Mouse (Mus musculus) erythroblast, adult 5-6 weeks (primary cell): ENCODE measurements around the gene Hspb8. TPM values are rescaled to one million over a fixed set of nuclear protein-coding genes. Genes with fewer than 3 reads are reported as not detected.
"Not testable (repeated sequence)": the region's sequence is repeated elsewhere in the genome, so short reads cannot be mapped to it uniquely, and the experiment has no call there.

Experiments used
- ATAC-seq: replicated peaks from 2 replicates; pipeline ENCODE4 v1.8.0; 2016; ENCODE audit warnings: moderate number of reproducible peaks, mild to moderate bottlenecking, moderate TSS enrichment, inconsistent platforms; ENCODE audit not compliant: poor library complexity, low FRiP score, severe bottlenecking
- total RNA-seq, 2 experiments: library from RNA; stranded (forward) in 1 of 2; stranded (reverse) in 1 of 2; fragments of 150-400 nt in 1 of 2; fragments of 200-764, 138-1000 nt in 1 of 2; gene quantifications; 2 replicates each; pipeline versions ENCODE4 v1.2.3 to v1.2.4; 2015 to 2017; ENCODE audit warnings: low replicate concordance in 2 of 2

Hspb8 gene
- total RNA-seq, 2 experiments from 2014 or later = not detected

DNA sequence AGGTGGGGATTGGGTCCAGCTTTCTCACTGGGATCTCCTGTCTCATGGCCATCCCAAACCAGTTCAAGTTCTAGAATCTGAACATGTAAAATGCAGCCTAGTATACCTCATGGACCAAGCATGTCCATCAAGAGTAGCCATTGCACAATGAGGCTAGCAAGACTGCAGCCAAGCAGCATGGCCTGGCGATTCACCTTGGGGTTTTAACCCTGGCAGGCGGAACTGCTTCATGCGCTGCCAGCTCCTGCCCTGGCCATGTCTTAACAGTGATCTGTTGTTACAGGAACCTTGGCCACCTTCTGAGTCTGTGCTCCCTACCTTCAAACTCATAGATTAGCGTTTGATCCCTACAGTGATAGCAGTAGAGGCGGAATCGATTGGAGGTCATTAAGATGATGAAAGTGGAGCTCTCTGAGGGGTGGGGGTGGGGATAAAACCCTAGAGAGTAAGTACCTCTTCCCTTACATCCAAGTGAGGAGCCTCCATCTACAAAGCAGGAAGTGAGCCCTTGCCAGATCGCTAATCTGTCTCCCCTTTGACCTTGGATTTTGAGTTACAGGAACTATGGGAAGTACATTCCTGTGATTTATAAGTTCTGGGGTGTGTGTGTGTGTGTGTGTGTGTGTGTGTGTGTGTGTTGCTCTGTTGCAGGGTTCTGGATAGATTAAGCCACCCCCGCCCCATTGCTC is 22.5 kb downstream of the Hspb8 start:
- ATAC-seq = no peak

DNA sequence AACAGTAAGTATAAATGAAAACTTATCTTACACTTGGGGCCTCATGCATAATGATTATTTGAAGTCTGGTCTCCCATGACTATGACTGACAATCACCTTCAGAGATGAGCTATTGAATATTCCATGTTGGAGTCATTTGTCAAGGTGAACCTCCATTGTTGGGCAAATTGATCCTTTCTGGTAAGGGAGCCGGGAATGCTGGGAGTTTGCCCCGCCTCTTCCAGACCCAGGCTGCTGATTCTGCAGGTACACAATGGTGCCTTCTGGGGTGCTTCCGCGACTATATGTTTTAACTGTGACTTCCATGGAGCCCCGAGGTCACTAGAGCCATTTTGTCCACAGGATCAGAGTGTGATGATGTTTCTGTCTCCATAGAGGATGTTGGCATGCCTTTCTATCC is 26.6 kb downstream of the Hspb8 start:
- no peak for ATAC-seq

DNA sequence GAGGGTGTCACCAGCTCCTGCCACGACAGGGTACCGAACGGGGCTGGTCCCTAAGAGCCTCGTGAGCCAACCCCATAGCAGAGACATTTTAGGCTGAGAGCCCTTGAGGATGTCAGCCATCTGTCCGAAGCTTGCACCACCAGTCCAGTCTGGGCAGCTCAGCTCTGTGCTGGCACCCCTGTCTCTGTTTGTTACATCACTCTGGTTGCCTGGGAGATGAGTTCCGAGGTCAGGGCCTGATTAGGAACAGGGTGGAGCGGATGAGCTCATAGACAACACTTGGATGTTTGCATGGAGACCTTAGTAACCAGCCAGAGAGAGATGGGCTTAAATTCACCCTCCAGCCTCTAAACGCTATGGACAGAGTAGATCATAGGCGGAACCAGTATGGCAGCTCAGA is 30.1 kb downstream of the Hspb8 start:
- no peak for ATAC-seq

DNA sequence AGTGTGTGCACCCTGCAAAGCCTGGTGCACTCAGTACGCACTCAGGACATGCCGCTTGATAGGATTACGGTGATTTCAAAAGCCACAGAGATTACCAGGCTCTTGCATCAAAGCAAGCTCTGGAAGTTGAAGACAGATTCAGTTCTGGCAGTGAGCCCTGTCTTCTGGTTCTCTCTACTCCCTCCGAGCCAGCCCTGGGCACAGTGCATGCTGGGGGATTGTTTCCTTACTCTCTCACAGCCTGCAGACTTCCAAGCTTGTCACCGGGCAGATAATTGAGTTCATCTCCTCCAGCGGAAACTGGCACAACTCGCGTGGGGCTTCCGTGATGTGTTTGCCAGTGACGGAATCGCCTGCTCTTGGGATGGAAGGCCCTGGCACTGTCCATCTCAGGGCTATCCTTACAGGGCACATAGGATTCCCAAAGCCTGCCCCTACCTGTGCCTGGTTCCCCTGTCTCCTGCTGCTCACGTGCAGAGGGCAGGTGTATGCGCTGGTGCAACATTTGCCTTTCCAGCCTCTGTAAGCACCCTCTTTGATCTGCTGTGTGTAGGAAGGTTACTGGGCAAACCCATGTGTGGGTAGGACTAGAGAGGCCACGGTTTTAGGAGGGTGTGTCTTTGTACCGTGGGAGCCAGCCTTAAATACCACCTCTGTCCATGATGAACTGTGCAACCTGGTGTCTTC is 32.7 kb downstream of the Hspb8 start:
- ATAC-seq = no peak

DNA sequence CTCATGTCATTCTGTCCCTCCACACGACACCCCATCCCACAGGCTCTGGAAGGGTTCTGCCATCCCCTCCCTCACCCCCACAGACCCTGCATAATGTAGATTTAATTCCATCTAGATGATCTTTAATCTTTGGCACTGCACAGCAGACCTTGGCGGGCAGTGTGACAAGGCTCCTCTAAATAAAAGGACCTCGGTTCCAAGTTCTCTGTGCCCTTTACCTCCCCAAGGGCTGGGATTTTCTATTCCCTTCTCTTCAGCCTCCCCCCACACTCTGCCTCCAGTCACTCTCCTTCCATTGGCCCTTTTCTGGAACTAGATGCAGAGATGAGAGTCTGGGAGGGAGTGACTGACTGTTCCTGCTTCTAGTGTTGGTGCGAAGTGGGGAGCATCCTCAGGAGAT is 33.3 kb downstream of the Hspb8 start:
- ATAC-seq = no peak

DNA sequence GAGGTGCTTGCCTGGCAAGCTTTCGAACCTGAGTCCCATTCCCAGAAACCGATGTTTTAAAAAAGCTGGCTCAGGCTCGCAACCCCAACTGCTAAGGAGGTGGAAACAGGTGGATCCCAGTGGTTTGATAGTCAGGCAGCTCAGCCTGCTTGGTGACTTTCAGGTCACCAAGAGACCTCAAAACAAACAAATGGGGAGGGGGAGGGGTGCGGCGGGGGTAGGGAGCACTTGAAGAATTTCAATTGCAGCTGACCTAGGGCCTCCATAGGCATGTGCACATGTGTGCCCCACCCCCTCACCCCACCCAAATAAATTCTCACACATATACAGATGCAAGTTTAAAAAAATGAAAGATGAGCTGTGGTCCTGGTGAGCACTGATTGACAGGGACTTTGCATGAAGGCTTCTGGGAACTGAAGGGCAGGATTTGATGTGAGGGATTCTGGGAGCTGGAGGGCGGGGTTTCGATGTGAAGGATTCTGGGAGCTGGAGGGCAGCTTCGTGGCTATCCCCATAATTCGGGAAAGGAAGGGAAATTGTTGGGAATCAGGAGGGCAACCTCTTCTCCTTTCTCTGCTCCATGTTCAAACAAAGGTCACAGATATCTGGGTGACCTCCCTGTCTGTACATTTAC is 35.2 kb downstream of the Hspb8 start:
- no peak for ATAC-seq

DNA sequence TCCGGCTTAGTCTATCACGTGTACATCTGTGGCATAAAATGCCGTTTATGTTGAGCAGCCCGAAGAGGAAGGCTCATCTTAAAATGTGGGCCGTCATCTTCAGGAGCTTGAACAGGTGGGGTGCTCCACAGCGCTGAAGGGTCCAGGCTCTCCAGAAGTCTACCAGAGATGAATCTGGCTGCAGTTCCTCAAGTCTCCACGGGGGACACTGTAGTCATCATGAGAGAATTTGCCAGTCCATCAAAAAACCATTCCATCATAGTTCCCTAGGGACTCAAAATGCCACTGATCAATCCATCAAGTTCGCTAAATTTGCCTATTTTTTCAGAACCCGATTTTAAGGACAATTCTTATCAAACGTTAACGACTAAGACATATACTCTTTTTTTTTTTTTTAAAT is 36.6 kb downstream of the Hspb8 start:
- ATAC-seq = no peak

DNA sequence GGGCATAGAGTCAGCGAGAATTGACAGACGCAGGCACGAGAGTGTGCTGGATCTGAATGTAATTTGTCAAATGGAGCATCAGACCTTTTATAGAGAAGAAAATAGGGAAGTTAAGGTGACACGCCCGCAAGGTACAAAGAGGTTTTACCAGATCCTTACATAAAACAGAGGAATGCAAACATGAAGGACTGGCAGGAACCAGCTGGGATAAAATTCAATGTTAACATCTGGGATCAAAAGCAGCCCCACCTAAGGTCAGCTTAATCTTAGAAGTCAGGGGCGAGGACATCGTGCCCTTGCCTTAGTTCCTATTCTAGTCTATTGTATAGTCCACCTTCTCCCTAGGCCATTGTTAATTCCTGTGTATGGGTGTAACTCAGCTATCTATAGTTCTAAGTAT is 40.0 kb downstream of the Hspb8 start:
- ATAC-seq = not testable (repeated sequence)

DNA sequence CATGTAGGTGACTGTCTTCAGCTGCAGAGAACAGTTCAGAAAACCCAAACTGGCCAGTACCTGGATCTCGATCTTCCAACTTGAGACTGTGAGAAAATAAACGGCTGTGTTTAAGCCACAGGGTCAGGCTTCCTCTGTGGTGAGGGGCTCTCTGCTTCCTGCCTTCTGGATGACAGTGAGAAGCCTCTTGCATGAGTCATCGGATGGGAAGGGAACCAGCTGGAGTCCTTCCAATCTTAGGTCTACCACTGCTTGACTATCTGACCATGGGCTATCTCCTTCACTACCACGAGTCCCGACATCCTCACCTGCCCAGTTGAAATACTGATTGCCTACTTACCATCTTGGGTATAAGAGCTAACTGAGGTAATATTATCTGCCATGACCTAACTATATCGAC is 40.9 kb downstream of the Hspb8 start:
- no peak for ATAC-seq

DNA sequence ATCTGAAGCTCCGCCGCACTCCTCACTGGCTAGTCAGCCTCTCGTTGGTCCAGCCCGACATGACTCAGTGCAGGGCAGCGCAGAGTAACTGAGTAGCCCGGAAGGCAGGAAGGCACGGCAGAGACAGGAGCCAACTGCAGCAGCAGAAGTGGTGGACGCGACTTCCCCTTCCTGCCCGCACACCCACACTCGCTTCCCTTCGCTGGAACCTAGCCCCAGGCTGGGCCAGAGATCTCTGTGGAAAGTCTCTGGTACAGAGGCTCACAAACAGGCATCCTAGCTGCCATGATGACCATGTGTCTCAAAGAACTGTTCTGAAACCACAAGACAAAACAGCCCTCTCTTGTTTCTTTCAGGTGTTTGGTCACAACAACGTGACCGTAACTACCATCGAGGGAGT is 41.4 kb downstream of the Hspb8 start:
- ATAC-seq = no peak

DNA sequence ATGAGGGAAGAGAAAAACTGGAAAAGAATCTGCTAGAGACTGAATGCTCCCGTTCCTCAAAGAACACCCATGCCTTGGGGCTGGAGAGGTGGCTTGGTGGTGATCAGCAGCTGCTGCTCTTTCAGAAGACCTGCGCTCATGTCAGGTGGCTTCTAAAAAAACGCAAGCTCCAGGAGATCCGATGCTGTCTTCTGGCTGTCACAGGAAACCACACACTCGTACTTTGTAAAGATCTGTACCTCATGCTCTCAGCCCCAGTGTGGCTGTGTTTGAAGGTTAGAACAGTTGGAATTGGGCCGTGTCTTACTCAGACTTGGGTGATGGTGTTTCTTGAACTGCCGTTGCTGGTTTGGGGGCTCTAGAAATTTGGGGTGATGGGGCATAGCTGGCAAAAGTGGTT is 42.3 kb downstream of the Hspb8 start:
- ATAC-seq = no peak

DNA sequence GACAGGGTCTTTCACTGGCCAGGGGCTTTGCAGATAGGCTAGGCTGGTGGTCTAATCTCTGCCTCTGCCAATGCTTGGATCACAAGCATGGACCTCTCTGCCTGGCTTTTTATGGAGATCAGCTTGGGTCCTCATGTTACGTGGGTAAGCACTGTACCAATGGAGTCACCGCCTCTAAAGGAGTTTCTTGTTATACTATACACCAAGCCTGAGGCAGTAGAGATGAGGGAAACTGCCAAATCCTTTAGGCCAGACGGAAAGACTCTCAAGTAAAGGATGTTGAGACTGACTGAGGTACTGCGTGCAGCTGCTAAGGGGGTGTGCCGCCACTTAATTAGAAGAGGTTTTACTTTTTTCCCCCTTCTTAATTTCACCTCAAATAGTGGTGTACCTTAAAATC is 43.8 kb downstream of the Hspb8 start:
- ATAC-seq = no peak

DNA sequence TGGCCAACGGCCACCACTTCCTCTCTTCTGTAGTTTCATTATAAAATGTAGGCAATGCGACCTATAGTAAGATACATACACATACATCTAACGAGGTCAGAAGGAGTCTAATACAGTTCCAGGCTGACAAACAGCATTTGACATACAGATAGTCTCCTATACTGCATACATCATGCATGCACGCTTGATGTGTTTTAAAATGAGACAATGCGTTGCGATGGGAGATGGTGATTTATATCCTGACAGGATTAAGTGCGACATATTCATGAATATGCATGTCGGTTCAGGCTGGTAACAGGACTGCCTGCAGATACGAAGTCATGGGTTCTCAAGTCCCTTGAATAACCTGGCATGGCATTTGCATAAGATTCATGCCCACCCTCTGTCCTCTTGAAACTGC is 54.7 kb downstream of the Hspb8 start:
- ATAC-seq = no peak

DNA sequence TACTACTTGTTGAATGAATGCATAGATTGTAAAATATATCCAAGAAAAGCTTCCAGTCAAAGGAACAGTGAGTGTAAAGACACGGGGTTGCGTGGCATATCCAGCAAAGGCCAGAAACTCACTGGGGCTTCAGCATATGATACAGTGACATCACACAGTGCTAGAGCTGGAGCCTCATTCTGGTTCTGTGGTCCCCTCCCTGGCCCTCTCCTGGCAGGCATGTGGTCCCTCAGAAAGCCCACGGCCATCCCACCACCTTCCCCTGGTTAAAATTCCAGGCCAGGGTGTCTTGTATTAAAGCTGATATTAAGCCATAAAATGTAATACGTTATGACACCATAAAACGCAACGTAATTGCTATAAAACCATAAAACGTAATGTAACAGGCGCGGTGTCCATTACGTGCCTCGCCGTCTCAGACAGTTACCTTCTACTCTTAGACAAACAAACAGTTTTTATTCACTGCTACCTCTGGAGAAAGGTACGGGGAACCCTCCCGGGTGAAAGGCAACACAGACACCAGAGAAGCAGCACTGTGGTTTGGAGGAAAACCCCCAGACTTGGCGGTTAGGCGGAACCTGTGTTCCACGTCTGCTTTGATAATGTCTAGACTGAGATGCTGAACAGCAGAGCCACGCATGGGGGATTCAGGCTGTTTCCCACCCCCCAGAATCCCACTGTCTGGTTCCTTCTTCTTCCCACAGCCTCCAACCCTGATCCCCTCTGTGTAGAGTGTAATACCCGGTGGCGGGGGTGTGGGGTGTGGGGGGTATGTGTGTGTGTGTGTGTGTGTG is 55.6 kb downstream of the Hspb8 start:
- no peak for ATAC-seq

DNA sequence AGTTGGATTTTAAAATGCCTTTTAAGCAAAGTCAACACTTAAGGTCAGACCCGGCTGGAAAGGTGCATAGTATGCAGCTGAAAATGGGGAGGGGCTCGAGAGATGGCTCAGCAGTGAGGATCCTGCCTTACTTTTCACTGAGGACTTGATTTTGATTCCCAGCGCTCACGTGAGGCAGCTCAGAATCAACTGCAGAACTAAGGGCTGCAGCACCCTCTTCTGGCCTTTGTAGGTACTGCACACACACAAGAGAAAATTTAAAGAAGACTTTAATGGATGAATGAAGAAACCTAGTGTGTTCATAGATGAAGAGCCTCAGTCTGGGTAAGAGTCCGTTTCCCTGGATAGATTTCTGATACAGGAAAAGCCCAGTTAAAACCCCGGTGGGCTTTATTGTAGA is 61.3 kb downstream of the Hspb8 start:
- ATAC-seq = no peak

DNA sequence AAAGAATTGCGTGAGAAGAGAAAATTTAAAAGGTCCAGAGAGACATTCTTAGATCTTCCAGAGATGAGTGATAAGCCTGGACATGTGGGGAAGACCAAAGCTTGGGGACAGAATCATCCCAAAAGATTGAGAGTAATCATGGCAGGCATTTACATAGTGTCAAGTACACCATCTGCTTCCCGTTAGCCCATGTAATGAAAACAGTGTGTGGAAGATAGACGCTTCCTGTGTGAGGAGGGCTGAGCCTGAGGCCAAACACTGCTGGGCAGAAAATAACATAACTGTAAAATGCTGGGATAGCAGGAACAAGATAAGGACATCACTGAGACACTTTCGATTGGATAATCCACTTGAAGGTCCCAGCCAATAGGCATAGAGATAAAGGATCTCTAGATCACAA is 61.9 kb downstream of the Hspb8 start:
- no peak for ATAC-seq

Other genes with a start within 250 kb of the Hspb8 start
- gene Ccdc60, start 133.9 kb downstream of the Hspb8 start, total RNA-seq (2015; ENCODE audit: low replicate concordance) = not detected in 2 replicates
- not detected in 2 replicates for gene Ccdc60, start 133.9 kb downstream of the Hspb8 start, total RNA-seq (2017; ENCODE audit: low replicate concordance)
- gene Srrm4, start 169.0 kb upstream of the Hspb8 start, total RNA-seq (2015; ENCODE audit: low replicate concordance) = not detected in 2 replicates
- not detected in 2 replicates for gene Srrm4, start 169.0 kb upstream of the Hspb8 start, total RNA-seq (2017; ENCODE audit: low replicate concordance)